Mouse (Mus musculus) c-Kit-negative CD71-positive TER-119-positive erythroid progenitor cells, embryonic 14.5 days (primary cell): ENCODE measurements around the gene Dbndd2.

ENCODE experiments used
- DNase-seq: peaks from one replicate; pipeline ENCODE4 v3.0.0-alpha.2; 2013; ENCODE audit warnings: low read depth, low spot score

Dbndd2 gene

GRCm38 (mm10) chr2:164540652-164541427 lies 54.9 kb downstream of the Dbndd2 start:
- DNase-seq: no peak

- no peak for DNase-seq
Measured at GRCm38 (mm10) chr2:164542132-164542531, 56.2 kb downstream of the Dbndd2 start.

DNA sequence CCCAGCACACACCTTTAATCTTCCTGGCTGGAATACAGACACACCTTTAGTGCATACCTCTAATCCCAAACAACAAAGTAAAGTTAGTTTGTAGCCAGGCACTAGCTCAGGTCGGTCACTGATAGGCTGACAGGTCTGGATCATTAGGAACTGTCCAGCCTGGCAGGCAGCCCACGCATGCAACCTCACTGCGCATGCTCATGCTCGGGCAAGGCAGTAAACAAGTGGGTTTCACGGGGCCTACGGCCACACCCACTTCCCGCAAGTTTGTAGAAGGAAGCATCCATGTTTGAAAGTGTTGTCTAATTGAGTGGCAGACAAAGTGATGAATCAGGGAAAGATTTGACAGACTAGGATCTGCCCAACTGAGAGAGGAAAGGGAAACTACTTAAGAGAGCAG lies 56.7 kb downstream of the Dbndd2 start:
- DNase-seq: no peak
